Mouse (Mus musculus): ENCODE results near the gene Hemgn. TPM values are rescaled to one million over a fixed set of nuclear protein-coding genes. Genes with fewer than 3 reads are reported as not detected.

The Hemgn gene
- total RNA-seq, 2 experiments from 2014 or later, result 0.45 to 3.0 TPM

DNA sequence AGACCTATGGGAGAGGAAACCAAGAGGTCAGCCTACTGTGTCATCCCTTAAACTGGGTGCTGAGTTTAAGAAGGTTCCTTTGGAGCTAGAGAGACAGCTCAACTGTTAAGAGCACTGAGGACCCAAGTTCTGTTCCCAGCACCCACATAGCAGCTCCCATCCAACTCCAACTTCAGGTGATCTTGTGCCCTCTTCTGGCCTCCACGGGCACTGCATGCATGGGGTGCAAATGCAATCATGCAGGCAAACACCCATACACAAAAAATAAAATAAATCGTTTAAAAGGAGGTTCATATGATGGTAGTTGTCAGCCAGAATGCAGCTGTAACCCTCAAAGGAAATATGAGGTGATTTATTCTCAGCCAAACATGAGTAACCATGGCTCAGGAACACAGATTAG lies 48.9 kb downstream of the Hemgn start:
- ATAC-seq (replicated peaks; ENCODE audit: poor library complexity, severe bottlenecking), result no peak

DNA sequence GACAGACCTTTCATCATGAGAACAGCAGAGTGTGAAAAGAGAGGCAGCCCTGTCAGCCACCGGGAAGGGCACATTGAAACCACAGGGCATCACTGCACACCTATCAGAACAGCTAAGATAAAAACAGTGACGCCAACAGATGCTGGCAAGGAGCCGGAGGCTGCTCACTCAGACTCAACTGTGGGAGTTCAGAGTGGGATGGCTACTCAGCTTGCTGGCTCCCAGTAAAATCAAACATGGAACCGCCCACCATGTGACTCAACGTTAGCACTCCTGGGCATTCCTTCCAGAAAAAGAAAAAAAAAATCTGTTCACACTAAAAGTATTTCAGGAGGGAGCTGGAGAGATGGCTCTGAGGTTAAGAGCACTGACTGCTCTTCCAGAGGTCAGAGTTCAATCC lies 52.0 kb downstream of the Hemgn start:
- no peak for ATAC-seq (replicated peaks; ENCODE audit: poor library complexity, severe bottlenecking)

DNA sequence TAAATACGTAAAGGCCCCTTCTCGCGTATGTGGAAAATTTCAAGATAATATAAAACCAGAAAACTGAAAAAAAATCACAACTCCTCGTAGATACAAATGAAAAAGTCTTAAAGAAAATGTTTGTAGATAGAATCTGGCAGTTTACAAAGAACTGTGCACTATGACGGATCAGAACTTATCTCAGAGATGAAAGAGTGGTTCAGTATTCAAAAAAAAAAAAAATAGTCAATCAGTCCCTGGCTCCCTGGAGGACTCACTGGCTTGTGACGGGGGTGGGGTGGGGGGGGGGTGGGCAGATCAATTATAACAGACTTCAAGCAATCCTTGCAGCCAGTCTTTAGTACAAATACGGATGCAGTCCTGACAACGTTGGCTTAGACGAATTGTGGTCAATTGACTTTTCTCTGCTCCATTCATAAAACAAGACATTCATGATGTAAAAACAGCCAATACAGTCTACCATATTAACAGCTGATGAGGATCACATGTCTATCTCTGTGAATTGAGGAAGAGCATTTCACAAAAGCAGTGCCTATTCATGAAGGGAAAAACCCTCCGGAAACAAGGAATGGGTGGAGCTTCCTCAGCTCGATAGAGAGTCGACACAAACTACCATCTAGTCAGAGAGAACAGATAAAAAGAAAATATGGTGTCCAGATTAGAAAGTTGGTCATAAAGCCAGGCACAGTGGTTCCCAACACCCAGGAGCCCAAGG lies 53.6 kb downstream of the Hemgn start:
- ATAC-seq (replicated peaks; ENCODE audit: poor library complexity, severe bottlenecking), result peak; percentile 63

DNA sequence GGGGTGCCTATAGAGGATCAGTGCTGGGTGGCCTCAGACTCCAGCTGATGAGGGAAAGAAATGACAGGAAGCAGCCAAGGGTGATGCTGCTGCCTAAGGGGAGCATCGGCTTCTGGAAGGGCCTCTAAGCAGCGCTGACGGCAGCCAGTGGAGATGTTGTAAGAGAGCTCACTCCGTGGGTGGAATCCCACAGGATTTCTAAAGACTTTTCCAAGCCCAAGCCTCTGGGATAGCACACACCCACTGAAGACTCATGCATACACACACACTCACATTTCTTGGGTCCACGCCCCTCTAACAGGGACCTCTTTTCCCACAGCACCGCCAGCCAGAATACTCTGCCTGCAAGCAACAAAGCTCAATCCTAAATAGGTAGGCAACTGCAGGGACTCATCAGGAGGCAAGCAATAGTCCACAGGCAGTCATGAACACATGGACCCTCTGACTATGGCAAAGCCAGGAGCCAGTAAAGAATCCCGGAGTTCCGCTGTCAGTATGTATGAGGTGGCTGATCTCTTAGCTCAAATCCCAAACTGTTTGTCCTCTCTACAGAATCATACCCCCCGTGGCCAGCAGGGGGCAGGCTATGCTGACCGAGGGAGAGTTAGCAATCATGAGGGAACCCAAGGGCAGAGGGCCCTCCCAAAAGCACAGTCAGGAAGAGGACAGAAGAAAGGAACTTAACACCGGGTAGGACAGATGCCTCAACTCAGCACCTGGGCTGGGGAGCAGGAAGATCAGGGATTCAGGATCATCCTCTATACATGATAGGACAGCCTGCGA lies 56.8 kb downstream of the Hemgn start:
- peak; percentile 66 for ATAC-seq (replicated peaks; ENCODE audit: poor library complexity, severe bottlenecking)

DNA sequence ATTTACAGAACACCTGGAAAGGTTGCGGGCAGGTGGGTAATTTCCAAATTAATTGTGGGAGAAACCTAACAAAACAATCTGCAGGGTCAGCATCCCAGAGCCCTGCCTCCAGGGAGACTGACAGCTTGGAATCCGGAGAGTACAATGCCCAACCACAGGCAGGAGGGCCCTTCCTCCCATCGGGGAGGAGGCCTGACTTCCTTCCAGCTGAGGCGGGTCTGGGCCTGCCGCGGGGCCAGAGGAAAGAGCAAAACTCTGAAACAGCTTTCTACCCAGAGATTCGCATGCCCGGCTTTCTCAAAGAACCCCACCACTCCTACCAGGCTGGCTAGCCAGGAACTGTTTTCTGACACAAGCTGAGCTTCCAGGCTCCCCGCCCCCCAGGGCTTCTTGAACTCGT lies 60.3 kb downstream of the Hemgn start:
- no peak for ATAC-seq (replicated peaks; ENCODE audit: poor library complexity, severe bottlenecking)

DNA sequence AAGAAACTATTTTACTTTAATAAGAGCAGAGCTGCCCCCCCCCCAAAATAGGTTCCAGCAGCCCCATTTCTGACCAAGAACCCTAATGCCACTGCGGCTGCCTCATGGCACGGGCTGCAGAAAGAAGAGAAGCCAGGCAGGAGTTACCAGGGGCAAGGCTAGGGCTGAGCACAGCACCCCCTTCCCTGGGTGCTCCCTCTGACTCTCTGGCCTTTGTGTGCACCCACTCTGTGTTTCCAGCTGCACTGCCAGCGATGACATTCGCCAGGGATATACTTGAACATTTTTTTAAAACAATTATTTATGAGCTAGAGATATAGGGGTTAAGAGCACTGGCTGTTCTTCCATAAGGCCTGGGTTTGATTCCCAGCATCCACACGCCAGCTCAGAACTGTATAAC lies 63.8 kb downstream of the Hemgn start:
- no peak for ATAC-seq (replicated peaks; ENCODE audit: poor library complexity, severe bottlenecking)

DNA sequence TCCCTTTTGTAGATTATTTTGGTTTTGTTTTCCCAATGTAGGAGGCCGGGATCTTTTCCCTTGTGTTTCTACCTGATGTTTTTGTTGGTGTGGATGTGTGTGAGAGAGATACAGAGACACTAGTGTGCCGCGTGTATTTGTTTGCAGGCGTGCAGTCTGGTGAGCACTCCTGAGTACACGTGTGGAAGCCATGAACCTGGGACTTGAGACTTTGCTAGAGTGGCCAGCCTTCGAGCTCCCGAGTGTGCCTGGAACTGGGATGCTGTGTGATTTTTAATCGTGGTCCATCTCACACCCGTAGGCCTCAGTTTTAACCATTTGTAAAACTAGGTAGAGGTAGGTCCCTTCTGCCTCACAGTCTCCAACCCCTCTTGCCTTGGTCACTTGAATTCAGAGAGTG lies 64.4 kb downstream of the Hemgn start:
- no peak for ATAC-seq (replicated peaks; ENCODE audit: poor library complexity, severe bottlenecking)

DNA sequence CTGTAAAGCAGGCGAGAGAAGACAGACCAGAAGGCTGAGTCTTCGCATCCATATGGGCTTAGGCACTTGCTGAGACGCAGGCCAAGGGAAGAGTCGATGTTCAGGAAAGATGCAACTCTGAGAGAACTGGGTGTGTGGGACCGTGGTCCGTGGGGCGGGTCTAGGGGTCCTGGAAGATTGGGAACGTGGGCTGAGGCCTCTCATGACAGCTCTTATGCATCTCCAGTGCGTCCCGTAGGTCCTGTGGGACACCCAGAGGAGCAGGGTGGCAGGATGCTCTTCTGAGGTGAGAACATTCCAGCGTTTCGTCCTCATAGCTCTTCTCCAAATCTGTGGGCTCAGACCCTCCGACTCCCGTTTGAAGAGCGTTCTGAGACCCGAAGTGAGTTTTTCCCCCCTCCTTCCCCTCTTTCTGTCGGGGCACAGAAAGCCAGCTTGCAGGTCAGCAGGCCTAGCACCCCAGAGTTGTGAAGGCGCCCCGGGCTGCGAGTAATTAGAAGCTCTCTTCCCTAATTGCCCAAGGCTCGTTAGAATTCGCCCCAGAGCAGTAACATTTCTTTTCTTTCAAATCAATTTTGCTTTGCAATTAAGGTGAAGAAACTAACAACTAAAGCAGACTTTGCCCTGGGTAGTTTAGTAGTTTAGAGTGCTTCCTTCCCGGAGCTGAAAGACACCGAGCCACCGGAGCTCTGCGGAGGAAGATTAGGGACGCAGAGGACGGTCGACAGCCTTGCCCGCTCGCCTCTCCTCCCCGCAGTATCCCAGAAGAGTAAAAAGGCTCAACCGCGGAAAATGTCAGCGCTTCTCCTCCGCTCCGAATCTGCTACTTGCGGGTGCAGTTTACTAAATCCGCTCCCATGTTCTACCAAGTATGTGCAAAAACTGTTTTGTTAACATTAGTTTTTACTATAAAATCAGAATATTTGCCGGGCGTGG lies 65.5 kb downstream of the Hemgn start:
- no peak for ATAC-seq (replicated peaks; ENCODE audit: poor library complexity, severe bottlenecking)

DNA sequence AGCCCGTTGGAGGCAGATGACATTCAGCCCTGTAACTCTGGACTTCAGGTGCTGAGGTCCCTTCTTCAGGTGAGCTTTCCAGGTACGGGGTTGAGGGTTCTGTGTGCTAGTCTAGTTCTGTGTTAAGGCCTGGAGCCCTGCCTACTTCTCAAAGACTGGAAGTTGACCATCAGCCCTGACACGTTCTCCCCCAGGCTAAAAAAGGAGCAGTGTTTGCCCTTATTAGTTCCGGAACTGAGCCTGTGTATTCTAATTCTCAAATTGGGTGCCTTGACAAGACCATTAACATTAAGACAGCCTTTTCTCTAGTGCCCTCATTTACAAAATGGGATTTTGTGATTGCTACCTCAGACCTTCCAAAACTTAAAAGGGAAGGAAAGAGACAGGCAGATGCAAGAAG lies 66.2 kb downstream of the Hemgn start:
- ATAC-seq (replicated peaks; ENCODE audit: poor library complexity, severe bottlenecking), result no peak

DNA sequence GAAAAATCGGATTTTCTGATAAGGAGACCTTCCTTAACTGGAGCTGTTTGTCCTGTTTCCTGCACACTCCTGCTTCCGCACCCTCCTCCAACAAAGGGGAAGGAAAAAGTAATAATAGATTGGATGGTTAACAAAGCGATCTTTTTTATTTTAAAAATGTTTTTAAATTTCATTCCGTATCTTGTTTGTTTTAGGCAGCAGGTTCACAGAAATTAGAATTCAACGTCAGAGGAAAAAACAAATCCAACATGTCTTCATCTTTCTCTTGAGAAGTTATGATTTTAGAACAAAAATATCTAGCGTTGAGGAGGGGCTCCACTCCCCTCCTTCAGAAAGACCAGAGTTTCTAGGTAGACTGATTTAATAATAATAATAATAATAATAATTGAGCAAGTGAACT lies 67.1 kb downstream of the Hemgn start:
- ATAC-seq (replicated peaks; ENCODE audit: poor library complexity, severe bottlenecking), result no peak

DNA sequence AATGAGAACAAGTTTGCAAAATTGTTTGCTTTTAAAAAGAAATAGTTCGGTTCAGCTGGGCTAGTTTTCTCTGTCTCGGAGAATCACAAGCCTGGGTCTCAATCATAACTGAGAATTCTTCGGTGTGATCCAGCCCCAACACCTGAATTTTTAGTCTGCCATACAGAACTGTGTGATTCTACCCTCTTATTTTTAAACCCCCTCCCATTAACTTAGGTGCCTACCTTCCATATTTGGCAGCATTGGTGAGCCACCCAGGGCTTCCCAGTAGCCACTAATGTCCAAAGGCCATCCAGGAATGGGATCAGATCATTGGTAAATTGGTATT lies 67.6 kb downstream of the Hemgn start:
- no peak for ATAC-seq (replicated peaks; ENCODE audit: poor library complexity, severe bottlenecking)

DNA sequence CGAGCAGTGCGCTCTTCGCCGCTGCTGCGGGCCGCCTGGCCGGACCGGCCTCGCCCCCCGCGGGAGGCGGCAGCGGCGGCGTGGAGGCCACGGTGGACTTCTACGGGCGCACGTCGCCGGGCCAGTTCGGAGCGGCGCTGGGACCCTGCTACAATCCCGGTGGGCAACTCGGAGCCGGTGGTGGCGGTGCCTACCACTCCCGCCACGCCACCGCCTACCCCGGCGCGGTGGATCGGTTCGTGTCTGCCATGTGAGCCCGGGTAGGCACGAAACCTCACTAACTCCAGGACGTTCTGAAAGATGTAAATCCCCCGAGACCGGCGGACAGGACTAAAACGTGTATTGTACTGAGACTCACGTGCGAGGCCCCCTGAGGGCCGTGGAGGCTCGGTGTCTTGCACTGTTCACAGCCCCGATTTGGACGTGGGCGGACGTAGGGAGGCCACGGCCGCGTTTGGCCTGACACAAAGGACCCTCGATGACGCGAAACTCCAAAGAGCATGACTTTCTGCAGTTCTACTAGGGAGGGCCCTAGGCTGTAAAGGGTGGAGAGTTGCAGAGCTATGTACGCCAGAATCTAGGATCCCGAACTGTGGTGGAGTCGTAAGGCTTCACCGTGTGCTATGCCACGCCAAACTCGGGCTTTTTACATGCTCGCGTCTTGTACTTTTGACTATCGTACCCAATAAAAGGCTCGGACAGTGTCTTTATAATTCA lies 68.1 kb downstream of the Hemgn start:
- ATAC-seq (replicated peaks; ENCODE audit: poor library complexity, severe bottlenecking), result no peak

DNA sequence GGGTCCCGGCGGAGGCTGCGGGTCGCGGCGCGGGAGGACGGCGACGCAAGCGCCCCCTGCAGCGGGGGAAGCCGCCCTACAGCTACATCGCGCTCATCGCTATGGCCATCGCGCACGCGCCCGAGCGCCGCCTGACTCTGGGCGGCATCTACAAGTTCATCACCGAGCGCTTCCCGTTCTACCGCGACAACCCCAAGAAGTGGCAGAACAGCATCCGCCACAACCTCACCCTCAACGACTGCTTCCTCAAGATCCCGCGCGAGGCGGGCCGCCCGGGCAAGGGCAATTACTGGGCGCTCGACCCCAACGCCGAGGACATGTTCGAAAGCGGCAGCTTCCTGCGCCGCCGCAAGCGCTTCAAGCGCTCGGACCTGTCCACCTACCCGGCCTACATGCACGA lies 69.0 kb downstream of the Hemgn start:
- ATAC-seq (replicated peaks; ENCODE audit: poor library complexity, severe bottlenecking), result peak; percentile 47

Other genes with a start within 250 kb of the Hemgn start
- gene Xpa, start 217.2 kb downstream of the Hemgn start, total RNA-seq (2014; fragmentation: Nextera tagmentation), result 11.6 and 47.5 TPM in 2 replicates
- 18.0 and 32.9 TPM in 2 replicates for gene Xpa, start 217.2 kb downstream of the Hemgn start, total RNA-seq (2017)
- gene Foxe1, start 69.9 kb downstream of the Hemgn start, total RNA-seq (2014; fragmentation: Nextera tagmentation), result not detected in 2 replicates
- gene Foxe1, start 69.9 kb downstream of the Hemgn start, total RNA-seq (2017), result 0.26 TPM in 1 of 2 replicates, not detected in the other
- gene Trmo, start 24.1 kb downstream of the Hemgn start, total RNA-seq (2014; fragmentation: Nextera tagmentation), result 11.1 and 13.3 TPM in 2 replicates
- 11.8 and 12.7 TPM in 2 replicates for gene Trmo, start 24.1 kb downstream of the Hemgn start, total RNA-seq (2017)
- gene Anp32b, start 37.4 kb upstream of the Hemgn start, total RNA-seq (2014; fragmentation: Nextera tagmentation), result 672 and 724 TPM in 2 replicates
- 142 and 159 TPM in 2 replicates for gene Anp32b, start 37.4 kb upstream of the Hemgn start, total RNA-seq (2017)
- gene Nans, start 75.7 kb upstream of the Hemgn start, total RNA-seq (2014; fragmentation: Nextera tagmentation), result 77.2 and 94.3 TPM in 2 replicates
- gene Nans, start 75.7 kb upstream of the Hemgn start, total RNA-seq (2017), result 86.2 and 97.0 TPM in 2 replicates
- gene Trim14, start 122.6 kb upstream of the Hemgn start, total RNA-seq (2014; fragmentation: Nextera tagmentation), result 21.1 and 34.2 TPM in 2 replicates
- 15.6 and 16.3 TPM in 2 replicates for gene Trim14, start 122.6 kb upstream of the Hemgn start, total RNA-seq (2017)
- 73.0 and 78.4 TPM in 2 replicates for gene Coro2a, start 188.7 kb upstream of the Hemgn start, total RNA-seq (2014; fragmentation: Nextera tagmentation)
- gene Coro2a, start 188.7 kb upstream of the Hemgn start, total RNA-seq (2017), result 22.0 and 28.4 TPM in 2 replicates
- 5.4 and 8.7 TPM in 2 replicates for gene Tbc1d2, start 236.7 kb upstream of the Hemgn start, total RNA-seq (2014; fragmentation: Nextera tagmentation)
- 4.4 and 6.8 TPM in 2 replicates for gene Tbc1d2, start 236.7 kb upstream of the Hemgn start, total RNA-seq (2017)

All from granulocyte monocyte progenitor cell, adult 5-6 weeks (primary cell).